Mouse (Mus musculus) liver, postnatal 0 days (tissue): Measurements from ENCODE around the gene Apoc1.
A peak's percentile ranks its signal among the peaks of the same experiment; 100 is the strongest.

Source experiments
- CTCF ChIP-seq: sonication (generic); IDR thresholded peaks from 2 replicates; pipeline ENCODE4 v1.5.1; 2016; ENCODE audit warnings: antibody characterized with exemption, low read depth
- EP300 ChIP-seq: IDR thresholded peaks from 2 replicates; pipeline ENCODE4 v1.6.1; 2016; ENCODE audit warnings: antibody characterized with exemption, low read depth, mild to moderate bottlenecking

DNA sequence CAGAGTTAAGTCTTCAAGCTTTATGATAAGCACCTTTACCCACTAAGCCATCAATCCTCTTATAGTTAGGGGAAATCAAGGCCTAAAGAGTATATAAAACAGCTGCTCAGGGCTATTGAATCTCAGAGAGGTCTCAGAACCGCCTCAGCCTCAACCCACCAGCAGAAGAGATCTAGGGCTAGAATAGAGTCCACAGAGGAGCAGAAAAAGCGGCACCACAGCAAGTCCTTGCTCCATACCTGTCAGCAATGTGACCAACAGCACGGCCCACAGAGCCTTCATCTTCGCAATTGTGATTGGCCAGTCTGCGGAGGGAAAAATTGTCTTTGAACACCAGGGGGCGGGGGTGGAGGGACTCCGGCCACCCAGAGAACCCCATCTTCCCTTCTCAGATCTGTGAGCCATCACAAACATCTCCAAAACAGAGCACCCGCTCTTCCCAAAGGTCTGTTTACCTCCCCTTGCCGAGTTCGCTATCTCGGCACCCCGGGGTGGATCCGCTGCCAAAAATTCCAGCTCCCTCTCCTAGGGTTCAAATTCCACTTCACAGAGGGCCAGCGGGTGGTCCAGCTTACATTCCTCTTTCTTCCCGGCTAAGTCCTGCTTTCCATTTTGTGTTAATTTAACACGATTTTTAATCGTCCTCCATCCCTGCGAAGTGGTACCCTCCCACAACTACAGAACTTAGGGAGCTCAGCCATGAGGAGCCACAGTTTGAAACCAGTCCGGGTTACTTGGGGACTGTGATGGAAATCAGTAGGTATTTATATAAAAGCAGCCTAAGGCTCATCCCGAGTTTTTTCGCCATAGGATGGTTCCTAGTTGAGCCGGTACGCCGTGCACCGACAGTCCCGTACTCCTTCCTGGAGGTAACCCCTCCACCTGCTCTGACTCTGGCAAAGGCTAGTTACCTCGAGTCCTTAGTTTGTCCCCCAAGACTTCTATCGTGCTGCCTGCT lies 5.8 kb upstream of the Apoc1 start:
- peak; percentile 56 for TF ChIP-seq CTCF
- no peak for TF ChIP-seq EP300
